Mouse (Mus musculus): ENCODE data around the gene Btnl10. TPM values are rescaled to one million over a fixed set of nuclear protein-coding genes. Genes with fewer than 3 reads are reported as not detected.

Btnl10 gene
- not detected for total RNA-seq (2022)

GRCm38 (mm10) chr11:58917745-58918366 lies at the start of gene Btnl10:
TSS of gene Btnl10 (plus strand) at chr11:58917908.
- DNase-seq (ENCODE audit: low spot score in 2 of 2): no peak

DNA sequence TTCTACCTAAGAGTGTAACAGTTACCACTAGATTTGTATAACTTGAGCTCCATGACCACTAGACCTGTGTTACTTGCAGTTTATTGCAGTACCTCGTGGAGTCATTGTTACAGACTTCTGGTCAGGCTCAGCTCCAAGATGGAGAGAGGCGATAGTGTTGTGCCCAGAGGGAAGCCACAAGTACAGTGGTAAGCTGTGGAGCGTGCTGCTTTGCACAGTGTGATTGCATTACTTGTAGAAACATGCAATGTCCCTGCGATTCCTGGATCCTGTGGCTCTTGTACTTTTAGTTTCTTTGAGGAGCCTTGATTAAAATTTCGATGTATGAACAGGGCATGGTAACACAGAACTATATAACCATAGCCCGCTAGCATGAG lies 49.8 kb upstream of the Btnl10 start:
- no peak for DNase-seq (ENCODE audit: low spot score in 2 of 2)

GRCm38 (mm10) chr11:58870961-58871360 lies 46.7 kb upstream of the Btnl10 start:
- DNase-seq (ENCODE audit: low spot score in 2 of 2): no peak

DNA sequence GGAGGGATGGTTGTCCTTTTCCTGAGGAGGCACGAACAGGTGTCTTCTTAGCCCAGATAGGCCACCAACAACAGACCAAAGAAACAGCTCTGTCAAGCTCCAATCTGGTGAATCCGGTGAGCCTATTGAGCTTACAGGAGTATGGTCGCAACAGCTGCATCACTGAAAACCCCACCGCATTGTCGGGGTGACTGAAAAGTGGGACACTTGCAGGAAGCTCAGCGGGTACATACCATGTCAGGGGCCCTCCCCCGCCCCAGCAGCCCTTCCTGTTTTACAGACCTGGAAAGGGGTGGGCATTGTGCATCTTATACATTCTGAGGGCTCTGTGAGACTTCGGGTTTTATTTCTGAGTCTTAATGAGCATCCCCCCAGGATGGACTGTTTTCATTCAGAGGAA lies 34.0 kb upstream of the Btnl10 start:
- no peak for DNase-seq (ENCODE audit: low spot score in 2 of 2)

DNA sequence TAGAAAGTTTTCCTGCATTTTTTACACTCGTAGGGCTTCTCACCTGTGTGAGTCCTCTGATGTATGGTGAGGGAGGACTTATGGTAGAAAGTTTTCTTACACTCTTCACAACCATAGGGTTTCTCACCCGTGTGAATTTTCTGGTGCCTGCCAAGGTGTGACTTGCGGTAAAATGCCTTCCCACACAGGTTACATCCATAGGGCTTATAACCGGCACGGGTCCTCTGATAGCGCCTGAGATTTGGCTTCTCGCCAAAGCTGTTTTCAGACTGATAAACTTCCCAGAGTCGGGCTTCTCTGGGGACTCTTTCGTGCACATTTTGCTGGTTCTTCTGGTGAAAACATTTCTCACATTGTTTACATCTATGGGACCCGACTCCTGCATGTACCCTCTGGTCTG lies 27.2 kb upstream of the Btnl10 start:
- DNase-seq (ENCODE audit: low spot score in 2 of 2): no peak

- DNase-seq (ENCODE audit: low spot score in 2 of 2): no peak
These were observed 23.3 kb upstream of the Btnl10 start for GRCm38 (mm10) chr11:58894456-58894855.

- no peak for DNase-seq (ENCODE audit: low spot score in 2 of 2)
These were observed 20.2 kb upstream of the Btnl10 start for GRCm38 (mm10) chr11:58897485-58897884.

- DNase-seq (ENCODE audit: low spot score in 2 of 2): no peak
These were observed 16.6 kb upstream of the Btnl10 start for GRCm38 (mm10) chr11:58901080-58901479.

DNA sequence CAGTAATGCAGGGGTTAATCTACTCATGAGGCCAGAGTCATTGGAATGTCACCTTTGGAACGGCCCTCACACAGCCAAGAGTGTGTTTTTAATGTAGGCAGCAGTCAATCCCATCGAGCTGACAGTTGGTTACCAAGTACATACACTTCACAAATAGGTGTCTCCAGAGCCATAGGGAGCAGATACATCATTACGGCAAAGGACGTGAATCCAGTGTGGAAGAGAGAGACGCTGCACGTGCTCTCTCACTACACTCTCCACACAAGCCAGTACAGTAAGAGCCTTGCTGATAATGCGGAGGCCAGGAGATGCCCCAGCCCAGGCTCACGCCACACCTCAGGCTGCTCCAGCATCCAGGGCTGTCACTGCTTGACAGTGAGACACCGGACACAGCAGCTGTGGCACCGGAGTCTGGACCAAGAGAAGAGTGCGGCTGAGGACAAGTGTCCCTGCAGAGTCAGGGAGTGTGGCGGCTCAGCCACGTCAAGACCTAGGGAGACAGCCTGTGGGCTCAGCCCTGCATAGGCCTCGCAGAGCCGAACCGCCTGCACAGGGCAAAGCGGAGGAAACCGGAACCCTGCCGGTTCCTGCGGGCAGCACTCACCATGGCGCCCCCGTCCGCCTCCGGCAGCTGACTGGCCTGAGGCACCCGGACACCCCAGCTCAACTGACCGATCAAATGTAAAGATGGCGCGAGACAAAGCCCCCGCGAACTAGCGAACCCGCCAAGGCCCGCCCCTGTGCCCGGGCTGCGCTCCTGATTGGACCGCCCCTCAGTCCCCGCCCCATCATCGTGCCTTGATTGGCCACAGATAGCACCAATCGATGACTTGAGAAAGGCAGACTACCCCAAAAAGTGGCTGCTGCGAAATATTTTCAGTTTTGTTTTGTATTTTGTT lies 13.9 kb upstream of the Btnl10 start, which contains the start of gene Zfp39:
Gene Zfp39, minus strand, starts transcription at position 715 of the 899 bp plus-strand sequence.
- DNase-seq (ENCODE audit: low spot score in 2 of 2): peak; percentile 91 to 95

DNA sequence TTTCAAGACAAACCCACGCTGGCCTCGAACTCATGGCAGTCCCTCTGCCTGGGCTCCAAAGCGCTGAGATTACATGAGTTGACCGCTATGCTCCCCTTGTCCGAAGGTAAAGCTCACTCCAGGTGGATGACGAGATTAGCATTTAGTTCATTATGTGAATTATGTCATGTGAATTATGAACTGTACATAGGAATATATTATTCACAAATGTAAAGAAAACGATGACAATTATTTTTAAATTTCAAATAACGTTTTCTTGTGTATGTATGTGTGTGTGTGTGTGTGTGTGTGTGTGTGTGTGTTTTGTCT lies 13.3 kb upstream of the Btnl10 start:
- no peak for DNase-seq (ENCODE audit: low spot score in 2 of 2)

- DNase-seq (ENCODE audit: low spot score in 2 of 2): no peak
These were observed 12.9 kb upstream of the Btnl10 start for GRCm38 (mm10) chr11:58904838-58905237.

- no peak for DNase-seq (ENCODE audit: low spot score in 2 of 2)
These were observed 3.9 kb upstream of the Btnl10 start for GRCm38 (mm10) chr11:58913776-58914175.

GRCm38 (mm10) chr11:58914461-58915028 lies 3.2 kb upstream of the Btnl10 start:
- no peak for DNase-seq (ENCODE audit: low spot score in 2 of 2)

DNA sequence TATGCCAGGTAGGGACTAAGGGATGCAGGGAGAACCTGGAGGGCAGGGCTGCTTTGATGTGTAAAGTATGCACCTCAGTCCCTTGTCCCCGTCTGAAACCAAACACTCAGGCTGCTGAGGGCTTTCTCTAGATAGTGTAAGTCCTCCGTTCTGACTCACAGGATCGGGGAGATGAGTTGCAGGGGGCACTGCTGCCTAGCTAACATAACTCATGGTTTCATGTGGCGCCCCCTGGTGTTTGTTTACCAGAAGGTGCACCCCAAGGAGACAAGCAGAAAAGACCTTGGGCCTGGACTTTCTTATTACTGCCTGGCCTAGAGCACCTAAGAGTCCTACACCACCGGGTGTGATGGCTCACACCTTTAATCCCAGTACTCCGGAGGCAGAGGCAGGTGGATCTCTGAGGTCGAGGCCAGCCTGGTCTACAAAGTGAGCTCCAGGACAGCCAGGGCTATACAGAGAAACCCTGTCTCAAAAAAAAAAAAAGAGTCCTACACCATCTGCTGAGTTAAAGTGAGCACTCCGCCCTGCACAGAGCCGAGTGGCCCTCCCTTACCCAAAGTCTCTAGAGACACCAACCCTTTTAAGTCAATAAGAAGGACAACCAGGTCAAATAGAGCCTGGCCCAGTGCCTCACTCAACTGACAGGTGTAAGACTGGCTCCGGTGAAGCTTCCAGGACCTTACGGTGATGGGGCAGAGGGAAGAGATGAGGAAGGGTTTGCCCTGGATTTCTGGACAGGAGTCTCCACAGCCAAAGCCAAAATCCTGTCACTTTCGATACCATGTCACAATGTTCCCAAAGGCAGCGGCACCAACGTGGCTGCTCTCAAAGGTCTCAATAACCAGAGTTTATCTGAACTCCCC lies 596 bp upstream of the Btnl10 start:
- DNase-seq (ENCODE audit: low spot score in 2 of 2): no peak

GRCm38 (mm10) chr11:58918759-58919158 lies 1.1 kb downstream of the Btnl10 start:
- DNase-seq (ENCODE audit: low spot score in 2 of 2): no peak

- no peak for DNase-seq (ENCODE audit: low spot score in 2 of 2)
These were observed 4.7 kb downstream of the Btnl10 start for GRCm38 (mm10) chr11:58922420-58922819.

GRCm38 (mm10) chr11:58926651-58927050 lies 8.9 kb downstream of the Btnl10 start:
- no peak for DNase-seq (ENCODE audit: low spot score in 2 of 2)

DNA sequence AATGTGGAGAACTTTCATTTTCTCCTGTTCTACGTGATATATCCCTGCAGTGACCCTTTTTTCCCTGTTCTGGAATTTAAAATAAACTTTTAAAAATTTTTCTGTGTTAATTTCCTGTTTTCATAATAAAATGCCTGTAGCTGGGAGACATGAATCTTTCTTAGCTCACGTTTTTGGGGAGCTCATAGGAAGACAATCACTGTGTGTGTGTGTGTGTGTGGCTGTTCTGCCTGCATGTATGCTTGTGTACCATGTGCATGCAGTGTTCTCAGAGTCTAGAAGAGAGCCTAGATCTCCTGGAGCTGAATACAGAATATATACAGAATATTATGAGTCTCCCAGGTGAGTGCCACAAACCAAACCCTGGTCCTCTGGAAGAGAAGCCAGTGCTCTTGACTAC lies 9.3 kb downstream of the Btnl10 start:
- no peak for DNase-seq (ENCODE audit: low spot score in 2 of 2)

DNA sequence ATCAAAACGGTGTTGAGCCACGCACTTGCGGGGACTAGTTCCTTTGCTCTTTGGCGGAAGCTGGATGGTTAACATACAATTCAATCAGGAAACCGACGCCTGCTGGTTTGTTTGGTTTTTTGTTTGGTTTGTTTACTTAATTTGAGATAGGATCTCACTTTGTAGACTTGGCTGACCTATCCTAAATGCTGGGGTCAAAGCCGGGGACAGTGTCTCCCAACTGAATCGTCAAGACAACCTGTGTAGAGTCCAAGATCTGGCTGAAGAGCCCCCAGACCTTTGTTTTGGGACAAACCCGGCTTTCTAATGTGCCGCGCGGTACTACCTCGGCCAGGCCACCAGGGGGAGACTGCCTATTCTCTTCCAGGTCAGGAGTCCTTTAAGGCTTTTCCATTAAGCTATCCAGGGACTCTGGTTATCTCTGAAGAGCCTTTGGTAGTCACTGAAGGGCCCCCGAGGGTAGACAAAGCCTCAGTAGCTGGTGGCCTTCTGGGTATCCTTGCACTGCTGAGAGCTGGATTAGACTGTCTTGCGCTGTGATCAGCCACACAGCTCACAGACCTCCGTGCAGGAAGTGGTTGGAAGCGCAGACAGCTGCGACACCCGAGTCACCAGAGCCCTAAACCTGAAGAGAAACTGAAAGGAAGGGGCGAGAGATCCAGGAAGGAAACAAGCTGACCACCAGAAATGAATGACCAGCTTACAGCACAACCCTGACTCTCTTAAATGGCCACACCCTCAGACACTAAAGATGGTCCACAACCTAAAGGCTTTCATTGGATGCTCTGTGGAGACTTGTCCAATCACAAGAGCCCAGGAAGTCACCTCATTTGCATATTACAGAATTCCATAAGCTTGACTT lies 10.3 kb downstream of the Btnl10 start:
- DNase-seq (ENCODE audit: low spot score in 2 of 2): no peak

- no peak for DNase-seq (ENCODE audit: low spot score in 2 of 2)
These were observed 11.3 kb downstream of the Btnl10 start for GRCm38 (mm10) chr11:58929055-58929454.

DNA sequence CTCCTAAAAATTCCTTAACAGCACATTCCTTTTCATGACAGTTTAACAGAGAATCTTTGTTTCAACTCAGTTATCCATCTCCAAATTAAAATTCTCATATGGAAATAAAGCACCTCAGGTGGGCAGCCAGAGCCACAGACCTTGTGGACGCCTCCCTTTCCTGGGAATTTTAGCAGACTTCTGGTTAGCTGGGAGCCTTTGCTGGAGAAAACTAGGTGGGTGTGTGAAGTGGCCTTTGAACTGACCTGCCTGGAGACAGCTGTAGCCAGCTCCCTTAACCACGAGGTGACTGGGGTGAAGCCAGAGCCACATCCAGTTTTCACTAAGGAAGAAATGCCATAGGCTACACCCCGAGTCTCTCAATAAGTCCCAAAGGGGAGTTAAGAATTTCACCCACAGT lies 11.9 kb downstream of the Btnl10 start:
- no peak for DNase-seq (ENCODE audit: low spot score in 2 of 2)
